Mouse (Mus musculus) Patski (cell line): Measurements from ENCODE around the gene Tmcc3. TPM values are rescaled to one million over a fixed set of nuclear protein-coding genes. Genes with fewer than 3 reads are reported as not detected.
"Not testable (repeated sequence)": the region's sequence is repeated elsewhere in the genome, so short reads cannot be mapped to it uniquely, and the experiment has no call there.

Experiments
- ATAC-seq: fragments of 100-300 bp; one replicate; pipeline ENCODE4 v1.8.0; 2021
- CTCF ChIA-PET: fragments of 350-600 bp; sonication (Branson Sonifier 250); formaldehyde crosslinking; loops from one replicate; lab custom pipeline; 2022; ENCODE audit warnings: inconsistent platforms; lab: Charles Lee
- POLR2A ChIA-PET: fragments of 350-600 bp; sonication (Branson Sonifier 250); formaldehyde crosslinking; loops from one replicate; lab custom pipeline; 2022; ENCODE audit warnings: antibody characterized with exemption, inconsistent platforms; lab: Charles Lee
- DNase-seq: peaks from one replicate; pipeline ENCODE4 v3.0.0-alpha.2; 2011; ENCODE audit warnings: low read depth, low spot score
- H3K27me3 ChIP-seq: fragments of 371-371 bp; one replicate; pipeline ENCODE4 v1.5.1; 2021
- CTCF ChIP-seq: fragments of 100-300 bp; IDR thresholded peaks from one replicate; pipeline ENCODE4 v1.5.1; 2021
- in situ Hi-C: fragments of 300-500 bp; cut with MboI; formaldehyde crosslinking; loops from 3 replicates; pipeline ENCODE4 v1.11.1; 2018; ENCODE audit warnings: low pct_unique_long_range_greater_than_20kb, mixed read lengths
- polyA plus RNA-seq: library from polyadenylated mRNA; unstranded; gene quantifications from one replicate; pipeline ENCODE4 v1.2.3, GENCODE M21; 2021

Gene Tmcc3
- polyA plus RNA-seq, 1 experiment from 2014 or later, result 6.7 TPM

- in situ Hi-C loops, result no loop called here
- no peak for TF ChIP-seq CTCF
These were observed 211.5 kb downstream of the Tmcc3 start for GRCm38 (mm10) chr10:94523297-94523696.

GRCm38 (mm10) chr10:94523711-94524156 lies 212.0 kb downstream of the Tmcc3 start:
- ChIA-PET POLR2A (no interaction called here), CTCF (no interaction called here)
- ATAC-seq, result peak; percentile 67
- TF ChIP-seq CTCF, result no peak
- no peaks in the 10 kb centered on the region for H3K27me3 ChIP-seq
- DNase-seq, result peak; percentile 63
- in situ Hi-C loops, result no loop called here

More at GRCm38 (mm10) chr10:94523297-94523696, 211.5 kb downstream of the Tmcc3 start:
- ATAC-seq (no peak), DNase-seq (no peak)
- no peaks in the 10 kb centered on the region for H3K27me3 ChIP-seq
- CTCF ChIA-PET, result no interaction called here
- POLR2A ChIA-PET, result no interaction called here

GRCm38 (mm10) chr10:94524966-94525365 lies 213.2 kb downstream of the Tmcc3 start:
- POLR2A ChIA-PET, result interaction anchor here (0.5 kb wide), 1 partner anchor 813 kb away, joined by 3 read pairs; no protein-coding TSS in a partner anchor
- CTCF ChIA-PET, result interaction anchor here (1.0 kb wide), 1 partner anchor 36 kb away, joined by 3 read pairs; no protein-coding TSS in a partner anchor
- in situ Hi-C loops, result no loop called here

GRCm38 (mm10) chr10:94525784-94526183 lies 214.0 kb downstream of the Tmcc3 start:
- in situ Hi-C loops, result no loop called here
- POLR2A ChIA-PET, result no interaction called here
- no peaks in the 10 kb centered on the region for H3K27me3 ChIP-seq
- ATAC-seq (no peak), DNase-seq (no peak)
- no peak for TF ChIP-seq CTCF
- CTCF ChIA-PET, result interaction anchor here (1.0 kb wide), 1 partner anchor 36 kb away, joined by 3 read pairs; no protein-coding TSS in a partner anchor

More at GRCm38 (mm10) chr10:94524966-94525365, 213.2 kb downstream of the Tmcc3 start:
- DNase-seq, result no peak
- no peak for TF ChIP-seq CTCF
- no peak for ATAC-seq
- H3K27me3 ChIP-seq, result no peaks in the 10 kb centered on the region

- DNase-seq (no peak), ATAC-seq (no peak)
- no peaks in the 10 kb centered on the region for H3K27me3 ChIP-seq
- ChIA-PET POLR2A (no interaction called here), CTCF (no interaction called here)
- in situ Hi-C loops, result no loop called here
- no peak for TF ChIP-seq CTCF
These were observed 215.1 kb downstream of the Tmcc3 start for GRCm38 (mm10) chr10:94526834-94527233.

- CTCF ChIA-PET, result no interaction called here
- DNase-seq (no peak), ATAC-seq (no peak)
- in situ Hi-C loops, result no loop called here
- POLR2A ChIA-PET, result no interaction called here
- TF ChIP-seq CTCF, result no peak
- H3K27me3 ChIP-seq, result no peaks in the 10 kb centered on the region
These were observed 215.5 kb downstream of the Tmcc3 start for GRCm38 (mm10) chr10:94527248-94527647.

- in situ Hi-C loops, result no loop called here
- ATAC-seq, result no peak
- no peaks in the 10 kb centered on the region for H3K27me3 ChIP-seq
- CTCF ChIA-PET, result interaction anchor here (1.1 kb wide), 1 partner anchor 12 kb away, joined by 4 read pairs; no protein-coding TSS in a partner anchor
- no peak for DNase-seq
- no peak for TF ChIP-seq CTCF
- POLR2A ChIA-PET, result no interaction called here
These were observed 218.3 kb downstream of the Tmcc3 start for GRCm38 (mm10) chr10:94530079-94530478.

- CTCF ChIA-PET, result interaction anchor here (1.1 kb wide), 1 partner anchor 14 kb away, joined by 4 read pairs; no protein-coding TSS in a partner anchor
These were observed 219.7 kb downstream of the Tmcc3 start for GRCm38 (mm10) chr10:94531482-94531881.

GRCm38 (mm10) chr10:94533081-94533724 lies 221.5 kb downstream of the Tmcc3 start:
- no peaks in the 10 kb centered on the region for H3K27me3 ChIP-seq
- ATAC-seq (no peak), DNase-seq (no peak)
- TF ChIP-seq CTCF, result no peak
- CTCF ChIA-PET, result no interaction called here
- POLR2A ChIA-PET, result no interaction called here
- in situ Hi-C loops, result no loop called here

More at GRCm38 (mm10) chr10:94531482-94531881, 219.7 kb downstream of the Tmcc3 start:
- POLR2A ChIA-PET, result no interaction called here
- TF ChIP-seq CTCF, result no peak
- H3K27me3 ChIP-seq, result no peaks in the 10 kb centered on the region
- ATAC-seq (no peak), DNase-seq (no peak)
- in situ Hi-C loops, result no loop called here

GRCm38 (mm10) chr10:94538623-94539022 lies 226.9 kb downstream of the Tmcc3 start:
- DNase-seq, H3K27me3 ChIP-seq, ATAC-seq, POLR2A ChIA-PET, CTCF ChIA-PET, in situ Hi-C loops: not testable (repeated sequence)

- in situ Hi-C loops, result no loop called here
- H3K27me3 ChIP-seq, result no peaks in the 10 kb centered on the region
- ATAC-seq, result no peak
- TF ChIP-seq CTCF, result no peak
- no peak for DNase-seq
- ChIA-PET CTCF (no interaction called here), POLR2A (no interaction called here)
These were observed 228.5 kb downstream of the Tmcc3 start for GRCm38 (mm10) chr10:94540241-94540640.
